Mouse (Mus musculus): ENCODE measurements around the gene Nudt19.
"Not testable (repeated sequence)": the region's sequence is repeated elsewhere in the genome, so short reads cannot be mapped to it uniquely, and the experiment has no call there.

Nudt19 gene

GRCm38 (mm10) chr7:35556205-35556603, at the start of gene Nudt19:
TSS of gene Nudt19 (minus strand) at chr7:35556304.
- no peak for DNase-seq (ENCODE audit: low read depth, low spot score)

- DNase-seq (ENCODE audit: low read depth, low spot score): no peak
These were observed 46.7 kb upstream of the Nudt19 start for GRCm38 (mm10) chr7:35602766-35603165.

DNA sequence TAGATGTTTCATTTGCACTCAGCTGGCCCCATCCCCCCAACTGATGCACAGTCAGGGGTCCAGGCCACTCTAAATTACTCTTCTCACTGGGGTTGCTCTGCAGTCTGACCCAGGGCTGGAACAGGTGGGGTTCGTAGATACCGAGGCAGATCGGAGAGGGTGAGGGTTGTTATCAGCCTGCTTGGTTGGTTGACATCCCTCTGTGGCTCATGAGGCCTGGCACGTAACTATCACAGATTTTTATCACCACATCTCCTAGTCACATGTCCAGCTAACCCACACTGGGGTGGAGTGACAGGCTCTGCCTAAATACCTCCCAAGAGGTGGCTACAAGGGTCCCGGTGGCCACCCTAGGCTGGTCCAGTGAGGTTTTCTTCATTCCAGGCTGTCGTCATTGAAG, 45.0 kb upstream of the Nudt19 start:
- no peak for DNase-seq (ENCODE audit: low read depth, low spot score)

DNA sequence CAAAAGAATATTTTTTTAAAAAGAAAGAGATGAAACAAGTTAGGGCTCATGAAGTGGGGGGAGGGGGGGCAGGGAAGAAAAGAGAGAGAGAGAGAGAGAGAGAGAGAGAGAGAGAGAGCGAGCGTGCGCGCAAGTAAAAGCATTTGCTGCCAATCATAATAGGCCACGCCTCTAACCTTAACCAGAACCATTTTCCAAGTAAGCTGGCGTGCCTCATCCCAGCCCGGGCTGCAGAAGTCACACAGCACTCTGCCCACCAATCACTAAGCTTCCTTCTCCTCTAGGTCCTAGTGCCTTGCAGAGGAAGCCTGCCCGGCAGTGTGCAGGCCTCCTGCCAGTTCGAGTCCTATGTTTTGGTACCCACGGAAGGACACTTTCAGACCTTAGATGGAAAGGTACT, 43.9 kb upstream of the Nudt19 start:
- DNase-seq (ENCODE audit: low read depth, low spot score): no peak

- no peak for DNase-seq (ENCODE audit: low read depth, low spot score)
These were observed 43.4 kb upstream of the Nudt19 start for GRCm38 (mm10) chr7:35599492-35599891.

DNA sequence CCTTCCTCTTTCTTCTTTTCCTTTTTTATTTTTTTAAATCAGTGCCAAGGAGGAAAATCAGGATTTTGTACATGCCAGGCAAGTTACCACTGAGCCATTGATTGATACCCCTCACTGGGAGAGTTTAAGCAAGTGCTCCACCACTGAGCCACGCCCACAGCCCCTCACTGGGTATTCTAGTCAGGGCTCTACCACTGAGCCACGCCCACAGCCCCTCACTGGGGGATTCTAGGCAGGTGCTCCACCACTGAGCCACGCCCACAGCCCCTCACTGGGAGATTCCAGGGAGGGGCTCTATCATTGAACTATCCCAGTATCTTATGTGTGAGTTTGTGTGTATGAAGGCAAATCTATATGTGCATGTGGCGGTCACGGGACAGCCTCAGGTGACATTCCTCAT, 38.2 kb upstream of the Nudt19 start:
- DNase-seq (ENCODE audit: low read depth, low spot score): no peak

DNA sequence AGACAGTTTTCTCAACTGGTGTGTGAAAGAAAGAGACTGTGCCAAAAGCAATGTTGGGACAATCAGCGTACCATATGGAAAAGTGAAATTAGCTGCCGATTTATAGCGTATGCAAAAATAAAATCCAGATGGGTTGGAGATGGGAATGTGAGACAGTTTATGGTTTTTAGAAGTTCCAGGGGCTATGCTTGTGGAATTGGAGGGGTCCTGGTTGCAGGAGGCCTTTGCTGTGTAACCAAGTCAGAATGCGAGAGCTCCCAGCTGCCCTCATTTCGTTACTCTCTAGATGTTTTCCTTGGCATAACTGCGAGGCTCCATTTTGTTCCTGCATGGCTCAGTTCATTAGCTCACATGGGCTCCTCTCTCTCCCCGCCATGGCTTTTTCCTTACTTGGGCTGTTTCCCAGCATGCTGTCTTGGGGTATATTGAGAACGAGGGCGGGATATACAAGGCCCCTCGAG, 34.7 kb upstream of the Nudt19 start:
- no peak for DNase-seq (ENCODE audit: low read depth, low spot score)

DNA sequence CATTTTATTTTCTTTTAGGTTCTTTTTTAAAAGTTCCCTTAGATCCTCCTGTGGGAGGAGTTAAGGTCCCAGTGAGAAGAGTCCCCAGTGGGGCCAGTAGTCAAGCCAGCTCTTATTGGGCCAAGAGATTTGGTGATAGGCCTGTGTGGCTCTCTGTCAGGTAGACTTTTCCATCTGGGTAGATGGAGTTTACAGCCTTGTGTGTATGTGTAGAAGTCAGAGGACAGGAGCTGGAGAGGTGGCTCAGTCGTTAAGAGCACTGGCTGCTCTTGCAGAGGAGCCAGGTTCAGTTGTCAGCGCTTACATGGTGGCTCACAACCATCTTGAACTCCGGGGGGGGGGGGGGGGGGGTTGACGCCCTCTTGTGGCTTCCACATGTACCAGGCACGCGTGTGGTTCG, 33.4 kb upstream of the Nudt19 start:
- no peak for DNase-seq (ENCODE audit: low read depth, low spot score)

- DNase-seq (ENCODE audit: low read depth, low spot score): no peak
These were observed 32.8 kb upstream of the Nudt19 start for GRCm38 (mm10) chr7:35588680-35589428.

- no peak for DNase-seq (ENCODE audit: low read depth, low spot score)
These were observed 31.6 kb upstream of the Nudt19 start for GRCm38 (mm10) chr7:35587728-35588127.

- DNase-seq (ENCODE audit: low read depth, low spot score): no peak
These were observed 30.9 kb upstream of the Nudt19 start for GRCm38 (mm10) chr7:35586906-35587445.

DNA sequence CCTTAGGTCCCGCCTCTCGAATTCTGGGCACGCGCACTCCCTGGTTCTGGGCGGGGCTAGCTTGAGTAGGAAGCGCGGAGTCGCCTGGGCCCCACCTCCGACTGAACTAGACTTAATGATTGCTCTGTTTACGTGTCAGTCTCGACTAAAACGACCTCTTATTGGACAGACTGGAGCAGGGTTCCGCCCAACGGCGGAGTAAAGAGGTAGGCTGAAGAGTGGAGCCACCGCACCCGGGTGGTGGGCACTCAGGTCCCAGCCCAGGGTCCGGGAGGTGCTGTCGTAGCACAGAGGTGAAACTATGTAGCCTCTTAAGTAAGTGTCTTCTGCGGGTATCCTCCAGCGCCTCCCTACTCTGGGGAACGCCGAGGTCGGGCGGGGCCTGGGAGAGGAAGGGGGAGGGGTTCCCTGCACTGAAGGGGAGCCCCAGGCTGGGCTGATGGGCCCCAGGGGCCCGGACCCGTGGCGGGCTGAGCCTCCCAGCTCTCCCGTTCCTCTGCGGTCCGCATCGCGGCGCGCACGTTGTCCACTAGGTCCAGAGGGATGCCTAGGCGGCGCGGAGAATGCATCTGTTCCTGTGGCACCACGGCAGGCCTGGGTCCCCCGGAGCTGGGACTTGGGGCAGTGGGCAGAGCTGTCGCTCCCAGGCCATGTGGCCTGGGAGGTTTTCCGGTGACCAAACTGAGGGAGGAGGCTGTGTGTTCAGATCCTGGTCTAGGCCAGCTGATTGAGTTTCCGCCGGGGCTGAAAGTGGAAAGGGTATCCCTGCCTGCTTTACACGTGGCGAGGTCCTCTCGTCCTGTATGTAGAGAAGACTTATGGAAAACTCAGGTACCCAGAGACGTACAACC, 30.2 kb upstream of the Nudt19 start, which contains the start of gene Ankrd27:
Gene Ankrd27, plus strand, starts transcription at position 190 of the 851 bp plus-strand sequence.
- DNase-seq (ENCODE audit: low read depth, low spot score): peak; percentile 89

- DNase-seq (ENCODE audit: low read depth, low spot score): no peak
These were observed 29.3 kb upstream of the Nudt19 start, which contains the start of gene Rgs9bp for GRCm38 (mm10) chr7:35585191-35586054. TSS of gene Rgs9bp (minus strand) at chr7:35585582.

DNA sequence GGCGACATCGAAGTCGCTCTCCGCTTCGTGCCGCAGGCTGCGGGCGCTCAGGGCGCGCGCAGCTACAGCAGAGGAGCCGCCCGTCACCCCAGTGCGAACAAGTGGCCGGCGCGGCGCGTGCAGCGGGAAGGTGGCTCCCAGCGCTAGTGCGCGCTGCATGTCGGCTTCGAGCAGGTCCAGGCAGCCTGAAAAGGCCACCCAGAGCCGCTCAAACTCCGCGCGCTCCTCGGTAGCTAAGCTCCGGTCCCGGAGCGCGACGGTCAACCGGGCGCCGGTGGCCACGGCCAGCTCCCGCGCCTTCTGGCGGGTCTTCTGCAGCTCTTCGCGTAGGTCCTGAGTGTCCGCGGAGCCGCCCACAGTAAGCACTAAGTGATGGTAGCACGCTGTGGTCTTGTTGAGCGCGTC, 28.7 kb upstream of the Nudt19 start:
- no peak for DNase-seq (ENCODE audit: low read depth, low spot score)

- no peak for DNase-seq (ENCODE audit: low read depth, low spot score)
These were observed 28.1 kb upstream of the Nudt19 start for GRCm38 (mm10) chr7:35584068-35584785.

GRCm38 (mm10) chr7:35583476-35584025, 27.4 kb upstream of the Nudt19 start:
- DNase-seq (ENCODE audit: low read depth, low spot score): peak; percentile 74

DNA sequence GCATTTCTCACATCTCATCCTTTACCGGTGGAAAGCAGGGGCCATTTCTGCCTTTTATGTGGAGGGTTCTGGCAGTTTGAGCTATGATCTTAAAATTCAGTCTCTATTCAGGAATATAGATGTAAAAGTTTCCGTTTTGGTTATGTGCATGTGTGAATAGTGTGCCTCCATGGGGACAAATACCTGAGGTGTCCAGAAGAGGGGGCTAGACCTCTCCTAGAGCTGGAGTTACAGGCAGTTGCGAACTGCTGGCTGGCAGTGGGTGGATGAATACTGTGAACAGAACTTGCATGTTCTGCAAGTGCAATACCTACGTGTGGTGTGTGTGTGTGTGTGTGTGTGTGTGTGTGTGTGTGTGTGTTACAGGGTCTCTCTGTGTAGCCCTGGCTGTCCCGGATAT, 26.6 kb upstream of the Nudt19 start:
- no peak for DNase-seq (ENCODE audit: low read depth, low spot score)

DNA sequence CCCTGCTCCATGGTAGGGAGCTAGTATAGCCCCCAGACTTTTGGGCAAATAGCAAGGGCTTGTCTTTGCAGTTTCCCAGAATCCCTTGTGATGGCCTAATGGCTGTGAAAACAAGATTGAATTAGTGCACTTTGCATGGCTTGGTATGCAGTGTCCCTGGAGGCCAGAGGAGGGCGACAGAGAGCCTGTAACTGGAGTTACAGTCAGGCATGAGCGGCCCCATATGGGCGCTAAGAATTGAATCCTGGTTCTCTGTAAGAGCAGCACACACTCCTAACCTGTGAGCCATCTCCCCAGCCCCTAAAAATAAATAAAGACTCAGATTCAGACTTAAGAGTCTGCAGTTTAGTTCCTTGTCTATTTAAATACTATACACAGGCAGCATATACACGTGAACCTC, 23.7 kb upstream of the Nudt19 start:
- no peak for DNase-seq (ENCODE audit: low read depth, low spot score)

DNA sequence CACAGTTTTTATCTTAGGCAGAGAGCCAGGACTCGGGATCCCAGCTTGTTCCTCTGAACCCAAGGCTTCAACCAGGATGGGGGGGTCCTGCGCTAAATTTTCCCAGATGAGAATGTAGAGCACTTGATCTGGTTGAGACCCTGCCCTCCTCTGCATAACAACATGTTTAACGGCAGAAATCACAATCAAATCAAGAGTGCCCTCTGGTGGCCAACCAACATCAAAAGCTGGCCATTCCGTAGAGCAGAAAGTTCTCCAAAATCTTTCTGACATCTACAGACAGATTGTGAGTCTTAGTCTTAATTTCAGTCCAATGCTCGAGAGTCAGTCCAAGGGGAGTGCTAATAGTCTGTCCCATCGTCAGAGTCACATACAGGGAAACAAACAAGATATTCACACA, 14.8 kb upstream of the Nudt19 start:
- not testable (repeated sequence) for DNase-seq (ENCODE audit: low read depth, low spot score)

DNA sequence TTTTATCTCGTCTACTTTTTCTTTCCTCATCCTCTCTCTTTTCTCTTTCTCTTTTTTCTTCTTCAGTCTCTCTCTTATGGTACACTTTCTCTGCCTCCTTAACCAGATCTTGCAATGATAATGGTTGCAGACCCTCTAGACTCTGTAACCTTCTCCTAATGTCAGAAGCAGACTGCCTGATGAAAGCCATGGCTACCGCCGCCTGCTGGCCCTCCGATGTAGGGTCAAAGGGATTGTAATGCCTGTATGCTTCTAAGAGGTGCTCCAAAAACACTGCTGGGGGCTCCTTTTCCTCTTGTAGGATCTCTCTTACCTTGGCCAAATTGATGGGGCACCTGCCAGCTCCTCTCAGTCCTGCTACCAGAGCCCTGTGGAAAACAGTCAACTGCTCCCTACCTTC, 13.6 kb upstream of the Nudt19 start:
- DNase-seq (ENCODE audit: low read depth, low spot score): not testable (repeated sequence)
